Mouse (Mus musculus): ENCODE measurements around the gene Spata31. TPM values are rescaled to one million over a fixed set of nuclear protein-coding genes. Genes with fewer than 3 reads are reported as not detected.

The Spata31 gene
- not detected for total RNA-seq (2021)

GRCm38 (mm10) chr13:64917191-64917590 lies at the start of gene Spata31:
Gene Spata31, plus strand, starts transcription at chr13:64917406.
- intact Hi-C loops (cut with DNase I) = no loop called here
- DNase-seq (ENCODE audit: low spot score in 2 of 2) = no peak

GRCm38 (mm10) chr13:64903132-64903531 lies 14.1 kb upstream of the Spata31 start:
- no peak for DNase-seq (ENCODE audit: low spot score in 2 of 2)
- intact Hi-C loops (cut with DNase I) = no loop called here

- intact Hi-C loops (cut with DNase I) = loop anchor here (2.0 kb wide), 1 partner anchor 455 kb away; no protein-coding TSS in a partner anchor
- DNase-seq (ENCODE audit: low spot score in 2 of 2) = peak; percentile 44 to 58
Measured at GRCm38 (mm10) chr13:64903585-64904208, 13.5 kb upstream of the Spata31 start, which contains the start of gene Cntnap3. Gene Cntnap3, minus strand, starts transcription at chr13:64903955.

Other genes starting within 250 kb of the Spata31 start
- gene Cntnap3, start 13.5 kb upstream of the Spata31 start, total RNA-seq (2021) = 1 to 10 TPM; 5.0 to 7.7 TPM
- not detected for gene Spata31d1c, start 115.7 kb downstream of the Spata31 start, total RNA-seq (2021)
- gene Prss47, start 135.4 kb downstream of the Spata31 start, total RNA-seq (2021) = not detected
- 10 to 100 TPM; 45.0 to 48.0 TPM for gene Mfsd14b, start 195.6 kb downstream of the Spata31 start, total RNA-seq (2021)
- not detected for gene Olfr465-ps1, start 220.7 kb downstream of the Spata31 start, total RNA-seq (2021)
- gene Olfr466, start 232.8 kb downstream of the Spata31 start, total RNA-seq (2021) = not detected